Mouse (Mus musculus) lung, embryonic 16.5 days (tissue): ENCODE measurements at regions not wholly inside any gene's neighbourhood (a gene's known extent, or its start where the extent isn't known, plus 50 kb on each side); places are given as distances from the start of the nearest gene placed in this dataset.

Source experiments
- ATAC-seq: fragments of 200-750 bp; cut with Nextera tagmentation; 2 replicates; pipeline ENCODE4 v1.8.0; 2017; ENCODE audit warnings: low read depth, mild to moderate bottlenecking, moderate library complexity
- H3K27ac ChIP-seq: fragments of 300-500 bp; sonication (generic); 2 replicates; pipeline ENCODE4 v1.5.1; 2014; ENCODE audit warnings: mild to moderate bottlenecking, control low read depth, low read length
- H3K27me3 ChIP-seq: fragments of 300-500 bp; sonication (generic); 2 replicates; pipeline ENCODE4 v1.6.1; 2014; ENCODE audit warnings: low read depth, low read length, mixed read lengths; ENCODE audit not compliant: control insufficient read depth, insufficient read depth
- H3K36me3 ChIP-seq: fragments of 300-500 bp; sonication (generic); 2 replicates; pipeline ENCODE4 v1.6.1; 2014; ENCODE audit warnings: low read length; ENCODE audit not compliant: control insufficient read depth, insufficient read depth
- H3K4me1 ChIP-seq: fragments of 300-500 bp; sonication (generic); replicated peaks from 2 replicates; pipeline ENCODE4 v1.6.1; 2014; ENCODE audit warnings: low read length, mixed read lengths; ENCODE audit not compliant: control insufficient read depth, insufficient read depth
- H3K4me2 ChIP-seq: fragments of 300-500 bp; sonication (generic); 2 replicates; pipeline ENCODE4 v1.6.1; 2014; ENCODE audit warnings: low read depth, low read length, control low read depth
- H3K4me3 ChIP-seq: fragments of 300-500 bp; sonication (generic); 2 replicates; pipeline ENCODE4 v1.5.1; 2014; ENCODE audit warnings: mild to moderate bottlenecking, low read length, control low read depth
- H3K9ac ChIP-seq: fragments of 300-500 bp; sonication (generic); 2 replicates; pipeline ENCODE4 v1.6.1; 2014; ENCODE audit warnings: low read length, control low read depth
- H3K9me3 ChIP-seq: fragments of 300-500 bp; sonication (generic); 2 replicates; pipeline ENCODE4 v1.6.1; 2016; ENCODE audit warnings: low read length; ENCODE audit not compliant: control insufficient read depth
- WGBS: fragments of 180-500 bp; shearing (Covaris S2); extraction: QIAGEN DNeasy Blood & Tissue Kit; methylation state at CpG from one replicate; pipeline ENCODE4 v1.1.7; 2014; 5-methylcytosine and 5-hydroxymethylcytosine counted together

DNA sequence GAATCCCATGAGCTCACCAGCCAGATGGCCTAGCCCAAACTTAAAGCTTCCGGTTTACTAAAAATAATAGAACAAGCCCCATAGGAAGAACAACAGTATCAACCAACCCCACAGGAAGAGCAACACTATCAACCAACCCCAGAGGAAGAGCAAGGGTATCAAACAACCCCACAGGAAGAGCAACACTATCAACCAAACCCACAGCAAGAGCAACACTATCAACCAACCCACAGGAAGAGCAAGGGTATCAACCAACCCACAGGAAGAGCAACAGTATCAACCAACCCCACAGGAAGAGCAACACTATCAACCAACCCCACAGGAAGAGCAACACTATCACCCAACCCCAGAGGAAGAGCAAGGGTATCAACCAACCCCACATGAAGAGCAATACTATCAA is 59.0 kb upstream of the 1700016C15Rik start:
- H3K27me3 ChIP-seq = no peaks in the 10 kb centered on the region
- H3K9ac ChIP-seq = no peak overlapping the region
- no peak overlapping the region for H3K4me2 ChIP-seq
- no peaks in the 10 kb centered on the region for H3K9me3 ChIP-seq
- H3K4me3 ChIP-seq = no peak overlapping the region
- WGBS = 84% methylated on average over 1 of the region's 1 CpGs
- no peaks in the 10 kb centered on the region for H3K4me1 ChIP-seq
- H3K27ac ChIP-seq = no peak overlapping the region
- ATAC-seq = no peak
- no peaks in the 10 kb centered on the region for H3K36me3 ChIP-seq

DNA sequence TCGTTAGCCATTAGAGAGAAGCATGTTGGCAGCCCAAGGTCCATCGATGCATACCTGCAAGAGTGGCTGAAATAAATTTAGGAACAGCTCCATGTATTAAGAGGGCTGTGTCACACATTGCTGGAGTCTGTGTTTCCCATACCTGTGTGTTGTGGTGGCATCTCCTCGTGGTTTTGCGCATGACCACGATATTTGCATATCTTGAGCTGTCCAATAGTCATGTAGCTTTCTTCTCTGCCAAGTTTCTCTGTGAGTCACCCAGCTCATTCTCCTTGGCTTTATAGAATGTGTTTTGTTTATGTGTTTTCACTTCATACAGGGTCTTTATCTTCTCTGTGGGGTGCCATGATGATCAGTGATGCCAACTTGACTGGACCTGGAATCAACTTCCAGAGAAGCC is 53.0 kb upstream of the 1700016C15Rik start:
- WGBS = 87% methylated on average over 5 of the region's 5 CpGs

DNA sequence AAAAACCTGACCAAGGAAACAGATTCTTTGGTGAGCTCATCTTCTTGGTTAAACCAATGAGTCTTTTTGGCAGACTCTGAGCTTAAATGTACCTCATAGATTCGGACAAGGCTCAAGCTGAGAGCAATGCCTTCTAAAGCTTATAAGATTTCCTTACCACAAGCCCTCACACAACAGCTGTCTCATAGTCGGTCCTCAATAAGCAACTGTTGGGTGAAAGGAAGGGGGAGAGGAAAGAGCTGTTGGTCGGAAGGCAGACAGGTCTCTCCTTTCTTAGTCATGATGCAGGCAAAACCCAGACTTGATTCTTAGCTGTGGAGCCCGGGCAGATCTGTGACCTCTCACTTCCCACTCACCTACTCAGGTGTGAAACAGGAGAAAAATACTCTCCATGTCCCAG is 50.8 kb upstream of the 1700016C15Rik start:
- no peak overlapping the region for H3K4me3 ChIP-seq
- H3K4me2 ChIP-seq = no peak overlapping the region
- H3K27ac ChIP-seq = no peak overlapping the region
- WGBS = 82% methylated on average over 4 of the region's 4 CpGs
- no peak for ATAC-seq
- H3K27me3 ChIP-seq = no peaks in the 10 kb centered on the region
- no peak overlapping the region for H3K9ac ChIP-seq
- no peaks in the 10 kb centered on the region for H3K36me3 ChIP-seq
- no peaks in the 10 kb centered on the region for H3K4me1 ChIP-seq
- H3K9me3 ChIP-seq = no peaks in the 10 kb centered on the region

More for the DNA sequence above, 53.0 kb upstream of the 1700016C15Rik start:
- Histone ChIP-seq H3K4me2 (no peak overlapping the region), H3K4me1 (no peaks in the 10 kb centered on the region), H3K4me3 (no peak overlapping the region), H3K27me3 (no peaks in the 10 kb centered on the region), H3K9ac (no peak overlapping the region), H3K36me3 (no peaks in the 10 kb centered on the region), H3K9me3 (no peaks in the 10 kb centered on the region), H3K27ac (no peak overlapping the region)
- no peak for ATAC-seq
